Mouse (Mus musculus): ENCODE data around the gene Mcm10. TPM values are rescaled to one million over a fixed set of nuclear protein-coding genes. Genes with fewer than 3 reads are reported as not detected.
"Not testable (repeated sequence)": the region's sequence is repeated elsewhere in the genome, so short reads cannot be mapped to it uniquely, and the experiment has no call there.

Mcm10 gene
- total and polyA plus RNA-seq, 3 experiments = 102 to 214 (median 107) TPM

DNA sequence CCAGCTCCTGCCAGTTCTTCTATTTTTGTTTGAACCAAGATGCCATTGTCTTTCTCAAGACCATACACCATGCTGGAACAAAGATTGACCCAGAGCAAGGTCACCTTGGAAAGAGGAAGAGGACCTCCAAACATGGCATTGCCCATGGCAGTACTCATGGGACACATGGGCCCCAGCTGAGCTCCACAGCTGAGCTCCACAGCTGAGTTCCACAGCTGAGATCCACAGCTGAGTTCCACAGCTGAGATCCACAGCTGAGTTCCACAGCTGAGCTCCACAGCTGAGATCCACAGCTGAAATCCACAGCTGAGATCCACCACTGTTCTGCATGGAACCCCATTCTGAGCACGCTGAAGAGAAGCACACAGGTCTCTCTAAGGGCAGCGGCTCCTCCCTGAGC lies 61.6 kb downstream of the Mcm10 start:
- no peak for DNase-seq (ENCODE audit: low read depth, low spot score)
- Histone ChIP-seq H3K9me3 (replicated peaks; ENCODE audit: insufficient read depth, low read length) (no peaks in the 10 kb centered on the region), H3K36me3 (ENCODE audit: control insufficient read depth in 1 of 2, insufficient read depth in 2 of 2, low read length in 2 of 2) (no peaks in the 10 kb centered on the region), H3K27me3 (ENCODE audit: control insufficient read depth in 1 of 2, insufficient read depth in 2 of 2, low read length in 2 of 2) (no peaks in the 10 kb centered on the region), H3K79me2 (ENCODE audit: control insufficient read depth, insufficient read depth, low read length, poor library complexity) (no peaks in the 10 kb centered on the region), H3K4me3 (ENCODE audit: control insufficient read depth in 1 of 2, insufficient read depth in 1 of 2, low read depth in 2 of 2, low read length in 2 of 2) (no peak overlapping the region), H3K4me1 (ENCODE audit: control insufficient read depth in 1 of 2, insufficient read depth in 2 of 2, low read length in 2 of 2) (no peaks in the 10 kb centered on the region), H3K27ac (ENCODE audit: control insufficient read depth, low read depth, low read length) (no peak overlapping the region), H3K9ac (ENCODE audit: control insufficient read depth, low read depth, low read length, poor library complexity, severe bottlenecking) (no peak overlapping the region)
- no peak for TF ChIP-seq HCFC1 (IDR thresholded peaks at IDR 0.05; ENCODE audit: low read depth, low read length)

DNA sequence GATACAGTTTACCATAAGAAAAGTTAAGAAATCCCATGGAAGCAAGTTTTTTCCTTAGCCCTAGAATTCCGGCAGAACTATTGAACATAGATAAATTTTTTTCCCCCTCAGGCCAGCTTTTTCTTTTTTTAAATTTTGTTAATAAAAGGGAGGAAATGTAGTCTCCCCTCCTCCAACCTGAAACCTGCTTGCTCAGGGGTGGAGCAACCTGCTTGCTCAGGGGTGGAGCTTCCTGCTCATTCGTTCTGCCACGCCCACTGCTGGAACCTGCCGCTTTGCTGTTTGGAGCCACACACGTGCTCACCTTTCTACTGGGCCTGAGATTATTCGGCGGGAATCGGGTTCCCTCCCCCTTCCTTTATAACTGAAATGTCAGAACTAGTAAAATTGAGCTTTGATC lies 62.9 kb downstream of the Mcm10 start:
- not testable (repeated sequence) for H3K27ac ChIP-seq (ENCODE audit: control insufficient read depth, low read depth, low read length); DNase-seq (ENCODE audit: low read depth, low spot score); H3K79me2 ChIP-seq (ENCODE audit: control insufficient read depth, insufficient read depth, low read length, poor library complexity); H3K9ac ChIP-seq (ENCODE audit: control insufficient read depth, low read depth, low read length, poor library complexity, severe bottlenecking); H3K4me3 ChIP-seq (ENCODE audit: control insufficient read depth in 1 of 2, insufficient read depth in 1 of 2, low read depth in 2 of 2, low read length in 2 of 2); H3K27me3 ChIP-seq (ENCODE audit: control insufficient read depth in 1 of 2, insufficient read depth in 2 of 2, low read length in 2 of 2); H3K4me1 ChIP-seq (ENCODE audit: control insufficient read depth in 1 of 2, insufficient read depth in 2 of 2, low read length in 2 of 2); H3K9me3 ChIP-seq (replicated peaks; ENCODE audit: insufficient read depth, low read length); H3K36me3 ChIP-seq (ENCODE audit: control insufficient read depth in 1 of 2, insufficient read depth in 2 of 2, low read length in 2 of 2)

DNA sequence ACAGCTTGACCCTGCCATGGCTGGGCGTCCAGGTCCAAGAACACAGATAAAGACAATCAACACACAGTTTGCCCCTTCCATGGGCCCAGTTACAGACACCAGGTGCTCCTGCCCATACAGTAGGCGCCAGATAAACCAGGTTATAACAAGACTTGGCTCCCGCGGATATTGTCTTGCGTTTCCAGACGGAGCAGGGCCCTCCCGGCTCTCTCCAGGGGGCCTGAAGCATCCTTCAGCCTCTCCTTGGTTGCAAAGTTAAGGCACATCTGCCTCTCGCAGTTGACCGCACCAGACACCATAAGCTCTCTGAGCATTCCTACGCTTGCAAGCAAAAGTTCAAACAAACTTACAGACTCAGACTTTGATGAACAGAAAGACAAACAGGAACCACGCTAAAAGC lies 71.7 kb downstream of the Mcm10 start:
- DNase-seq (ENCODE audit: low read depth, low spot score) = no peak
- H3K27ac ChIP-seq (ENCODE audit: control insufficient read depth, low read depth, low read length) = no peak overlapping the region
- H3K4me3 ChIP-seq (ENCODE audit: control insufficient read depth in 1 of 2, insufficient read depth in 1 of 2, low read depth in 2 of 2, low read length in 2 of 2) = no peak overlapping the region
- no peak overlapping the region for H3K9ac ChIP-seq (ENCODE audit: control insufficient read depth, low read depth, low read length, poor library complexity, severe bottlenecking)
- H3K79me2 ChIP-seq (ENCODE audit: control insufficient read depth, insufficient read depth, low read length, poor library complexity) = no peaks in the 10 kb centered on the region
- H3K9me3 ChIP-seq (replicated peaks; ENCODE audit: insufficient read depth, low read length) = no peaks in the 10 kb centered on the region
- TF ChIP-seq TCF12 (IDR thresholded peaks at IDR 0.05; ENCODE audit: low read depth, low read length) = no peak
- no peak for TF ChIP-seq NELFE (IDR thresholded peaks at IDR 0.05; ENCODE audit: low read depth, low read length)
- TF ChIP-seq MXI1 (IDR thresholded peaks at IDR 0.05; ENCODE audit: low read depth, low read length) = no peak
- no peak for TF ChIP-seq MAFK (IDR thresholded peaks at IDR 0.05; ENCODE audit: borderline replicate concordance, low read depth, low read length)
- TF ChIP-seq MAX (IDR thresholded peaks at IDR 0.05; ENCODE audit: low read length) = no peak
- TF ChIP-seq ETS1 (IDR thresholded peaks at IDR 0.05; ENCODE audit: low read depth, low read length) = no peak
- no peak for TF ChIP-seq HCFC1 (IDR thresholded peaks at IDR 0.05; ENCODE audit: low read depth, low read length)
- no peak for TF ChIP-seq E2F4 (IDR thresholded peaks at IDR 0.05; ENCODE audit: borderline replicate concordance, low read depth, low read length)
- TF ChIP-seq NRF1 (IDR thresholded peaks at IDR 0.05; ENCODE audit: insufficient read depth, low read depth, low read length, poor library complexity, severe bottlenecking) = no peak
- TF ChIP-seq TBP (IDR thresholded peaks at IDR 0.05; ENCODE audit: low read depth, low read length) = no peak
- TF ChIP-seq ZMIZ1 (IDR thresholded peaks at IDR 0.05; ENCODE audit: low read depth, low read length) = no peak
- no peak for TF ChIP-seq MYC (IDR thresholded peaks at IDR 0.05; ENCODE audit: low read depth, low read length)
- TF ChIP-seq GATA1 (IDR thresholded peaks at IDR 0.05; ENCODE audit: low read depth, low read length) = no peak
- TF ChIP-seq POLR2AphosphoS5 (IDR thresholded peaks at IDR 0.05; ENCODE audit: borderline replicate concordance, low read depth, low read length) = no peak
- TF ChIP-seq EP300 (IDR thresholded peaks at IDR 0.05; ENCODE audit: low read depth in 1 of 2, low read length in 2 of 2) = no peak
- no peak for TF ChIP-seq BHLHE40 (IDR thresholded peaks at IDR 0.05; ENCODE audit: borderline replicate concordance, low read depth, low read length)
- TF ChIP-seq USF2 (IDR thresholded peaks at IDR 0.05; ENCODE audit: borderline replicate concordance in 1 of 2, insufficient read depth in 1 of 2, low read depth in 1 of 2, low read length in 2 of 2) = no peak
- TF ChIP-seq MEF2A (IDR thresholded peaks at IDR 0.05; ENCODE audit: extremely low read depth, insufficient replicate concordance, low read depth, low read length, poor library complexity, severe bottlenecking) = no peak
- no peak for TF ChIP-seq RAD21 (IDR thresholded peaks at IDR 0.05; ENCODE audit: low read depth, low read length)
- no peak for TF ChIP-seq SMC3 (IDR thresholded peaks at IDR 0.05; ENCODE audit: low read depth, low read length)
- H3K27me3 ChIP-seq (ENCODE audit: control insufficient read depth in 1 of 2, insufficient read depth in 2 of 2, low read length in 2 of 2) = no peaks in the 10 kb centered on the region; a peak in 1 of 4 replicates
- H3K36me3 ChIP-seq (ENCODE audit: control insufficient read depth in 1 of 2, insufficient read depth in 2 of 2, low read length in 2 of 2) = no peaks in the 10 kb centered on the region
- no peaks in the 10 kb centered on the region for H3K4me1 ChIP-seq (ENCODE audit: control insufficient read depth in 1 of 2, insufficient read depth in 2 of 2, low read length in 2 of 2)

Measured in MEL (cell line).